Mouse (Mus musculus) 3134 (cell line): Measurements from ENCODE around the gene Wnt8b.
"Not testable (repeated sequence)": the region's sequence is repeated elsewhere in the genome, so short reads cannot be mapped to it uniquely, and the experiment has no call there.

Source experiments
- DNase-seq: peaks from one replicate; pipeline ENCODE4 v3.0.0-alpha.2; 2011; ENCODE audit warnings: low spot score; ENCODE audit not compliant: insufficient read length; ENCODE audit errors: extremely low read depth

The Wnt8b gene

DNA sequence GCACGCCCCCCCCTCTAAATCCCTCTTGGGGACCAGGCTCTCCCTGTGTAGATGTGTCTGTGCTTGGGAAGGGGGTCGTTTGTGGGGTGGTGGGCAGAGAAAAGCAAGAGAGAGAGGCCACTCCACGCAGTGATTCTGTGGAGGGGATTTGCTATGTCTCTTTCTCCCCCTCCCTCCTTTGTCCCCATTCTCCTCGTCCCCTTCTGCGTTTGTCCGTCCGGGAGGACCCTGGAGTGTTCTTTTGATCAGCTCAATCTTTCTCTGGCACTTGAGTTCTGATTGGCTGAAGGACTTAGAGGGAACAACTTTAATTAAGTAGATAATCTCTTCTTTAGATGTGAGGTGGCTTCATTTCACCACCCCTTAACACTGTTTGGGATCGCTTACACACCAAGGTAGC lies at the start of gene Wnt8b:
Wnt8b (plus strand) TSS at position 345 of the 400 bp plus-strand sequence.
- DNase-seq = no peak

DNA sequence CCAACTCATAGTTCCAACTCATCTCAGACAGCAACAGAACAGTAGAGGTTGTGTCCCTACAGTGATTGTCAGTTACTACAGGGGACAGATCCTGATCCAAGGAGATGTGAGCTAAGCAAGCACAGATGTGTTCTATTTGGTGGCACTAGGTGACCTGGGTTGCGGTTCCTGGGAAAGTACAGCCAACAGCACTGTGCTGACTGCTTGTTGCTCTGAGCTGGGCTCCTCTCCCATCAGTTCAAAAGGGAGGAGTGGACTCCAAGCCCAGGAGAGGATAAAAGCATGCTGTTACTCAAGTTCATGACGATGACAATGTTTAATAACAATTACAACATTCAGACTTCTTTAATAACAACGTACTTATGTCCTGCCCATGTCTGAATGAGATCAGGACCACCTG lies 47.5 kb upstream of the Wnt8b start:
- no peak for DNase-seq

DNA sequence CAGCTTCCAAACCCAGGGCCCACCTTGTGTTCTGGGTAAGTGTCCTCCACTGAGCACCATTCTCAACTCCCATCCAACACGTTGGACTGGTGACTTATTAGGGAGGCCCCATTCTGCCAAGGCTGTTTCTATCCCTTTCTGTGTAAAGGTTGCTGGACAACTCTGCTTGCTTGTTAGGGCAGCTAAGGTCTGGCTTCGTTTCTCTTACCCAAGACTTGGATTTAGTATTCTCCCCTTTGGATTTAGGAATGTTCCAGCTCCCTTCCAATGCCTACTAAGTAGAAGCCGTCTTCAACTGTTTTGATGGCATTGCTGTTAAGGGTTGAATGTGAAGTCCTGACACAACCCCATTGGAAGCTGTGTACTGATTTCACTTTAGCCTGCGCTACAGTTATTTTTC lies 45.3 kb upstream of the Wnt8b start:
- DNase-seq = no peak

DNA sequence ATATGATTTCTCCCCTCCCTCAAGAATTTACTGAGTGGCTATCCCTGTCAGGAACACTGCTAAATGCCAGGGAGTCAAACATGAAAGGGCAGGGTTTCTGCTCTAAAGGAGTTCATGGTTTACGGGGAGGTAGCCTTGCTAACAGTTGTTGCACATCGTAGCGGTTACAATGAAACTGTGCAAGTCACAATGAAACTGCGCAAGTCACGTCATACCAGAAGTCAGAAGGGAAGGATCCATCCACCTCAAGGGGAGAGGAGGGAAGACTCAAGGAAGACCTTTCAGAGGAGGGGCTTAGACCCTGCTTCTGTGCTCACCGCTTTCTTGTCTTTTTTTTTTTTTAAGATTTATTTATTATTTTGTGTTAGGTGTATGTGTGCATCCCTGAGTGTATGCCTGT lies 38.4 kb upstream of the Wnt8b start:
- DNase-seq = no peak

DNA sequence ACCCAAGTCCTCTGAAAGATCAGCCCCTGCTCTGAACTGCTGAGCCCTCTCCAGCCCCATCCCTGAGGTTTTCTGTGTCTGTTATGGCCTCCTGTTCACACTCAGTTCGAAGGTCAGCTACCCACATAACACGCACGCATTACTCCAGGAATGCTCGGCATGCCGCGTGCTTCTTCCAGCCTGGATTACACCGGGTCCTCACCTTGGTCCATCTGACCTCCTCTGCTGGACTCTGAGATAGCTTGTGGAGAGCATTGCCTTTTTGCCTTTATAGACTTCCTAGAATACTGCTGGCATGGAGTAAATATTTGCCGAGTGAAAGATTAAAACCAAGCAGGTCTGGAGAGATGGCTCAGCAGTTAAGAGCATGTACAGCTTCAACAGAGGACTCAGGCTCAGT lies 37.9 kb upstream of the Wnt8b start:
- DNase-seq = no peak

DNA sequence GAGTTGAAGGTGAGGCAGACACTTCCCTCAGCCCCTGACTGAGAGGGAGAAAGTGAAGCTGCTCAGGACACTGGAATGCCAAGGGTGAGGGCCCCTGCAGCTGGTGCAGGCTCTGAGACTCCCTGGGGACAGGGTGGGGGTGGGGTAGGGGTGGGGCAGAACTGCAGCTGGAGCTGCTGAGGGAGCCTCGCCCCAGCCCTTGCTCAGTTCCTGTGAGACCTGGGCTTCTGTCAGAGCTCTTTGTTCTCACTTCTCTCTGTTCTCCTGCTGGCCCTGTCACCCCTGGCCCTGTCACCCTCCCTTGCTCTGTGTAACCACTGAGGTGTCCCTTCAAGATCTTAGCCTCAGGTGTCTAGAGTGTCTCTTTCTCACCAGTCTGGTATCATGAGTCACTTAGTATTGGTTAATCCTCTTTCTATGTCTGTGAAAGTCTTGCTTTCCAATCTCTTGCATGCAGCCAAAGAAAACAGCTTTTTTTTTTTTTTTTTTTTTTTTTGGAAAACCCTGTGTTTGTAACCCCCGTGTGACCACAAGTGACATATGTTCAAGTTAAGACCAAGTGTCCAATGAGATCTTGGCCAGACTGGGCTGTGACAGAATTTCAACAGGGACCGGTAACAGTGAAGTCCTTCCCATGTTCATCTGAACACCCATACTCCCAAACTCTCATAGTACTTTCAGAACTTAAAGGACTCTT lies 35.8 kb upstream of the Wnt8b start:
- DNase-seq = peak; percentile 50

DNA sequence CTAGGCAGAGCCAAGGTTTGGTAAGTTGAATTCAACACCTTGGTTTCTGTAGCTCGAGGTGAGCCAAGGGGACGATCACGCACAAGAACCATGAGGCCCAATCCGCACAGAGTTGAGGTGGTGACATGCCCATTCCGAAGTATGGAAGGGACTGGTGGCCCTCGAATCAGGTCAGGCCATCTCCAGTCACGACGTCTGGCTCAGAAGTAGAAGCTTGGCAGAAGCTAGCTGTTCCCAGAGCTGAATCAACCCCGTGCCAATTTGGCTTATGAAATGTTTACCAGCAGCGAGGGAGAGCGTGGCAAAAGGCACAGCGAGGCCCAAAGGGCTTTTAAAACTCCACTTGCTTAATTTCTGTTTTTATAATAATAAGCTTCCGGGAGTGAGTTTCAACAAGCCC lies 34.6 kb upstream of the Wnt8b start:
- peak; percentile 20 for DNase-seq

DNA sequence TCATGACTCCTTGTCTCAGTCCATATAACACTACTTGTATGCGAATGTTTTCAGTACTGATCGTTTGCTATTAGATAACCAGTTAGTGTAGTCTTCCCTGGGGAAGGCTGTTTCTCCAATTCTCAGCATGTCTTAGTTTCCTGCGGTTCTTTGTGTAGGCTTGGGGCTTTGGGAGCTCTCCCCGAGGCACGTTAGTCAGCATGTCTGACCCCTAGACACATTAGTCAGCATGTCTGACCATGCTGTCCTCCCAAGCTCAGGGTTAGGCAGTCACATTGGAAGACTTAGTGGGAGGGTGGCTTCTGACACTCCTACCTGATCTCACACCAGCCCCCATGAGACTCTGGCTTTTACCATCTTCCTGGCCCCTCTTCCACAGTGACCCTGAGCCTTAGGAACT lies 32.8 kb upstream of the Wnt8b start:
- no peak for DNase-seq

DNA sequence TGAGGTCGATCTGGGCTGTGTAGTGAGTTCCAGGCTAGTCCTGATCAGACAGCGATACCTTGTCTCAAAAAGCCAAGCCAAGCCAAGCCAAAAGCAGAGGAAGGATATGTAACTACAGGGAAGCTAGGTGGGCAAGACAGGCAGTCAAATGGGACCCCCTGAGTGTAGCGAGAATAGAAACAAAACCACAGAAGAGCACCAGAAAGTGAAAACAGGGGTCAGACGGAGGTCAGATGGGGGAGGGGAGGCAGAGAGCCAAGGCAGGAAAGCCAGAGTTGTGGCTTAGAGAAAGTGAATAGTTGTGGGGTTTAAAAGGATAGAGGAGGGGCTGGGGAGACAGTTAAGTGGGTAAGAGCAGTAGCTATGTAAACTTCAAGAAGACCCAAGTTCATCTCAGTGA lies 31.8 kb upstream of the Wnt8b start:
- DNase-seq = no peak

DNA sequence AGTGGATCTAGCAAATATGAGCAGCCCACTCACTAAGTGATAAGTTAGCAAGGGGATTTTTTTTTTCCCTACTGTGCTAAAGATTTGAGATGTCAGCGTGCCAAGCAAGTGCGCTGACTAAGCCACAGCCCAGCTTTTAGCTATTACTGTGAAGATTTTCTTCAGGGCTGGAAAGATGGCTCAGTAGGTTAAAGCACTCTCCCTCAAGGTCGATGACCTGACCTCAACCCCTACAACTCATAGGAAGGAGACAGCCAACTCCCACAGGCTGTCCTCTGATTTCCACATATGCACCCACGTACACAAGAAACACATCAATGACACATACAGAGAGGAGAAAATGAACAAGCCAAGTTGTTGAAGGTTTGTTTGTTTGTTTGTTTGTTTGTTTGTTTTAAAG lies 31.1 kb upstream of the Wnt8b start:
- DNase-seq = no peak

DNA sequence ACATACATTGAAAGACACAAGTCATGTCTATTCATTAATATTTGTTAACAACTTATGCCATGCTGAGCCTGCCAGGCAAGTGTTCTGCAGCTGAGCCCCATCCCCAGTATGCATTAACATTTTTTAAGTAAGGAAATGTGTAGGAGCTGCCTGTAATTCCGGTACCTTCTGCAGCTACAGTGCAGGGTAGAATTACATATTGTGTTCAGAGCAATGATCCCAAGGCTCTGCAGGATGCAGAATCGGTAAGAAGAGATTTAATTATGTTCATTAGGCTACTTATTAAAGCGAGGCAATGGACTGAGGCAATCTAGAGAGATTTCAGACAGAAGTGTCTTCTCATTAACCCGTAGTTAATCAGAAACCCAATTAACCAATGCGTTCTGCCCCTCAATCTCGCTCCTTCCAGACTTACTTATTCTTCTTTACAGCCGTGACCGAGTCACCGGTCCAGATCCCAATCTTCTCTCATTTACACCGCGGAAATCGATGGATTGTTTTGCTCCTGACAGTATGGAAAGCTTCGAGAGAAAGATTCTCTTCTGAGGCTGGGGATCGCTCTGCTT lies 27.2 kb upstream of the Wnt8b start:
- not testable (repeated sequence) for DNase-seq

DNA sequence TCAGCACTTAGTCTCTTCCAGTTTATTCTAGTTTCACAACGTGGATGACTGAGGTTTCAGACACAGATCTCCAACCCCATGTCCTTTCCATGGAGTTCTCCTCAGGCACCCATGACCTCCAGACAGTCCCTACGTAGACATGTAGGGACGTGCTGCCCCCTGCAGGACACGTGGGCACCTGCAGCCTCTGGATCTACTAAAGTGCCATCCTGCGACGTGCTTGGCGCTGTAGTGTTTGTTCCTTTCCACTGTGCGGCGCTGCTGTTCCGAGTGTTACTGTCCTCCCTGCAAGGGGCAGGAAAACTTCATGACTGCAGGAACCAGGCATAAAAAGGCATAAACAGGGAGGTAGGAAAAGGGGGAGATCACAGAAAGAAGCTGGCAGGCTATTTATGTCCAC lies 19.1 kb upstream of the Wnt8b start:
- DNase-seq = peak; percentile 61

DNA sequence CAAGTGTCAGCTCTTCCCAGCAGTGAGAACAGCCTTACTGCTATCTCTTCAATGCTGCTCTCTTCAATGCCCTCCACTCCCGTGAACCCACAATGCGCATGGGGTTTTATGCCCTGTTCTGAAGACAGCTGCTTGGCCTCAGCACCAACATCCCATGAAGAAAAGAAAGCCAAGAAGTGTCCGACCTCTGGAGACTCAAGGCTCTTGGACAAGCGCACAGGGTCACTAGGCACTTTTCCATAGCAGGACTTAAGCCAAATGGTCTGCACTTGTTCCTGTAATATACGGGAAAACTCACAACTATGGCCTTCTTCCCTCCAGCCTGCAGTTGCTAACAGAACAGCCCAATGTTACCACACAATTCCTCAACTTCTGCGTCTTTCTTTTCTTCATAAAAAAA lies 18.0 kb upstream of the Wnt8b start:
- DNase-seq = no peak

DNA sequence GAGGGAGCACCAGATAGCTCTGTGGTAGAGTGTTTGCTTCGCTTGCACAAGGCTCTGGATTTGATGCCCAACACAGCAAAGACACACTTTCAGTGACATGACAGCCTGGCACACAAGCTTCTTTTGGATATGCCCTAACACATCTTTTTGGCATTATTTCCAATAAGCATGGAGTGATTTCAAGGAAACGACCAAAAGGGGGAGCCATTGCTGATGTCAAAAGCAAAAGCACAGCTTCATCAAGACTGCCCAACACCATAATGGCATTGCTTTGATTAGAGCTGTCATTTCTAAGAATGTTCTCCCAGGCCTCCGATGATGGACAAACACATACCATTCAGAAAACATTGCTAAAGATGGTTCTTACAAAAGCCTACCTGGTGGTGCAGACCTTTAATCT lies 16.7 kb upstream of the Wnt8b start:
- DNase-seq = no peak

DNA sequence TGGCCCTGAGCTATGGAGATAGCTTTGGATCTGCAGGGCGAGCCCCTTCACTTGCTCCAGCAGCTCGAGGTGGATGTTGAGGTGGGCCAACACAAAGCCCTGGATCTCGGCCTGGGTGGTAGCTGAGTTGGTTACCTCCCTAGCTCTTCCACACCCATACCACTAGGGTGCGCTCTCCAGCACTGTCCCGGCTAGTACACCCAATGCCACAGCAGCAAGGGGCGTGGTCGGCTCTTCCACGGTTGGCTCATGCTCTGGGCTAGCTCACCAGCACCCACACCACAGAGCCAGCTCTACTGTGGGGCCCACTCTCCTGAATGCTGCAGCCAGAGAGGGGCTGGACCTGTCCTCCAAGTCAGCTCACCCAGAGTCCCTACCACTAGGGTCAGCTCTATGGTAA lies 6.0 kb upstream of the Wnt8b start:
- peak; percentile 58 for DNase-seq

DNA sequence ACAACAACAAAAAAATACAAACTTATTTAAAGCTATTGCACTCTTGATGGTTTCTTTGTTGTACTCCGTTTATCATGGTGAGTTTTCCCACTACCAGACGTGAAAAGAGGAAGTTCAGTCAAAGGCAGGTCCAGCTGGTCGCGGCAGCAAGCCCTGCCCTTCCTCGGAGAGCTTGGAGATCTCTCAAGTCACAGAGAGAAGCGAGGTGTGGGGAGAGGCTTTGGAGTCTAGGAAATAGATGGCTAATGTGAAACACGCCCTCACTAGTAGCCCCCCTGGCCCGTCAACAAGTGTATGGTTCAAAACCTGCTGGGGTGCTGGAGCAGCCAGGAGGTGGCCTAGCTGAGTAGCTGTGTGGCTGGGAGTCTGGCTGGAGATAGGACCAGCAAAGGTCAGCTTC lies 3.2 kb downstream of the Wnt8b start:
- DNase-seq = no peak

DNA sequence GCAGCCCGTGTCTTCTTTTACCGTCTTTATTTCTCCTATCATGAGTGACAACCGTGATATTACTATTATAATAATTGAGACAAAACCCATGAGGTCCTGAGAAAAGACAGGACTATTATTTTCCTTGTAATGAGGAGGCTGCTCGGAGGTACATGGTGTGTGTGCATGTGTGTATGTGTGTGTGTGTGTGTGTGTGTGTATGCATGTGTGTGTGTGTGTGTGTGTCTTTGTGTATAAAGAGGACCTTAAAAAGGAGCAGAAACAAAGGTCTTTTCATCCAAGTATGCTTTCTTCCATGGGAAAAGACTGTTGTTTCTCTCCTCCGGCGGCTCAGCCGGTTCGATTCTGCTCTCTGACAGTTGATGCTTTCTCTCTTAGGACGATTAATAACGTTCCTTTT lies 3.7 kb downstream of the Wnt8b start:
- no peak for DNase-seq

DNA sequence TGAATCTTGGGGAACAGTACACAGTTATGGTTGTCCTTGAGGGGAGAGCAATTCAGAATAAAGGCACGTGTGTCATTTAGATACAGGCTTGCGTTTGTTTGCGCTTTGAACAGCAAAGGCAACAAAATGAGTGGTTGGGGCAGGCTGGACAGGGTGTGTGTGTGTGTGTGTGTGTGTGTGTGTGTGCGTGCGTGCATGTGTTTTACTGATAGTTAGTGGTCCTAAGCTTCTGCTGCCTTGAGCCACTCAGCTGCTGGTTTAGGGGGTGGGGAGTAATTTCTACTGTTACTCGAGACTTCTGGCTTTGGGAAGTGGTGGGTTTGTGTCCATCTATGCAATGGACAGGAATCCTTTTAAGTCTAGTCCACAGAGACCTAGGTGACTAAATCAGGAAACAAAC lies 5.7 kb downstream of the Wnt8b start:
- no peak for DNase-seq

DNA sequence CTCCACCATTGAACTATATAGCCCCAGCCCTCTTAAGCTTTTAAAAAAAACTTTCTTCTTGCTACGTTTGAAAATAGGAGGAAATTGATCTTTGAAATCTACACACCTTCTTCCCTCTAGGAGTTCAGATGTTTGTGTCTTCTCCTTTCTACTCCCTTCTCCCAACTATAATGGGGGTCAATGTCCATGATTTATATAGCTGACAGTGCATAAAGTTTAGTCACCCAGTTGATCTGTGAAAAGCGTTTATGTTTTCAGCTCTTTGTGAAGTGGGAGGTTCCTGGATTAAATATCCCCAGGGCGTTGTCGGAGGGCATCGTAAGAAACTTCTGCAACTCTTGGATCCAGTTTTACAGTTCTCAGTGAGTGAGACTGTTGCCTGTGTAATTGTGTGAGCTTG lies 7.0 kb downstream of the Wnt8b start:
- DNase-seq = no peak

DNA sequence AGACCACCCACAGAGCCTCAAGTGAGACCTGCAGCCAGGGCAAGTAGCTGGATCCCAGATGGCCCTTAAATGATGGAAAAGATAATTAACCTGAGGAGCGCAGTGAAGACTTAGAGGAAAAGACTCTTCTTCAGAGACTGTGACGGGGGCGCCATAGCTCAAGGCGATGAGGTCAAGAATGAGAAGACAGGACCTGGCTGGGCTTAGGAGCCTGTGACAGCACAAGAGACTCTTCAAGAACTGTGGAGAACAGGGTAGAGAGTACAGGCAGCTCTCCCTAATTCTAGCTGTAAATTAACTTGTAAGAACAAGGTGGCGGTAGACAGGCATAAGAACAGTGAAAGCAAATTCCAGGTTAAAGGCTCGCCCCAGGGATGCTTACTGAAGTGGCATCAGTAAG lies 8.7 kb downstream of the Wnt8b start:
- DNase-seq = no peak

DNA sequence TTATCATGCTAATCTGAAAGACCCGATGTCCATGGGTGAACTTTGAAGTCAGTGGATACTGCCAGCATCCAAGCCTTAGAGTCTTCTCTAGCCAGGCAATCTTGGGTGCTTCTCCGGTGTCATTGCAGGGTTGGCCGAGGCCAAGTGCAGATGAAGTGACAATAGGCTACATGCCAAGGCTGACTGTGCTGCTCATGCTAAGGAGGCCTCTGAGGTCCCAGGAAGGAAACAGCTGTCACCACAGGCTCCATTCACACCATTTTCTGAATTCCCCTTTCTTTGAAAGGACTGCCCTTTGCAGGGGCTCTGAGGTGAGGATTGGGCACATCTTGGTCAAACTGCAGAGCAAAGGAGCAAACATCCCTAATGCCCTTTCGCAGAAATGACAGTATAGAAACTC lies 9.5 kb downstream of the Wnt8b start:
- DNase-seq = no peak

DNA sequence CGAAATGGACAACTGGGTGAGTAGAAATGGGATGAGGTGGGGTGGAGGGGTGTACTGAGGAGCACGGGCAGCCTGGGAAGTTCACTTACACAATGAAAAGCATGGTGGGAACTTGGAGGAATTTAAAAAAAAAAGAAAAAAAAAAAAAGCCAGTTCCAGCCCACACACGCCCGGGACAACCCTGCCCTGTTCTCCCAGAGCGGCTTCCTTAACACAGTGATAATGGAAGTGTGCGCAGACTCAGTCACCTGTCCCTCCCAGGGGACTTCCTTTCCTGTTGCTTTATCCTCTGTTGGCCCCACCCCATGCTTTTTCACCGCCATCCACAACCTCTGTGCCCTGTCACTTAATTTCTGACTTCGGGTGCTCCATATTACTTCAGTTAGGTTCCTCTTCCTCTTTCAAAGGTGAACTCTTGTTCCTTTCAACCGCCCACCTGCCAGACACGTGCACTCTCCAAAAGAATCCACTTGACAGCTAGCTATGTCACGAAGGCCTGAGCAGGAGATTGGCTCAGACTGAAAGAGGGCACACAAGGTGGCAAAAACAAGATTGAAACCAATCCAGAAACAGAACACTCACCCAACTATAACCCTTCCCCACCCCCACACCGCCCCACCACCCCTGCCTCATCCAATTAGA lies 17.4 kb downstream of the Wnt8b start:
- DNase-seq = no peak
